Mouse (Mus musculus): ENCODE results near the gene Gm20538.

GRCm38 (mm10) chr19:44582638-44583309 lies 30.1 kb upstream of the Gm20538 start:
- TF ChIP-seq POLR2A (IDR thresholded peaks at IDR 0.05; ENCODE audit: borderline replicate concordance, extremely low read depth, low read depth, low read length) (no peak), CTCF (IDR thresholded peaks at IDR 0.05; ENCODE audit: insufficient read depth, low read length) (peak; percentile 98)

Measured in lung, adult 2 months (tissue).